Mouse (Mus musculus): ENCODE data around the gene Nlrp1a. TPM values are rescaled to one million over a fixed set of nuclear protein-coding genes. Genes with fewer than 3 reads are reported as not detected.

Nlrp1a gene
- 1 to 10 TPM in 1 of 2 experiments, under 1 TPM in 1; 0.68 to 1.0 TPM for total RNA-seq (2021)

DNA sequence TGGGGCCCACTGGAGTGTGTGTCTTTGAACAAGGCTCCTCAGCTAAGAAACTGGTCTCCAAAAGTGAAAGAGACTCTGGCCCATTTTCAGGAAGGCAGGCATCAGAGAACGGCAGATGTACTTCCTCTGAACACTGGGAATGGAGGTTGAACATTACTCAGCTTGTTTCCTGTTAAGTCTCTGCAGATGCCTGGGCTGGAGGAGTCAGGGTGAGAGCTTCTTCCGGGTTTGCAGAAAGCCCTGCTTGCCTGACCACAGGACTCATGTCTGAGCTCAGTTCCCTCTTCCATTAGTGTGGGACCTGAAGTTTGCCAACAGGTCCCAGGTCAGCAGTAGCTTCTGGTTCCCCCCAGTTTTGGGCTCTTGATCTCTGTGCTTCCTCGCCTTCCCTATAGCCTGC, at the start of gene Nlrp1a:
Nlrp1a (minus strand) TSS at position 44 of the 400 bp plus-strand sequence.
- DNase-seq = no peak

DNA sequence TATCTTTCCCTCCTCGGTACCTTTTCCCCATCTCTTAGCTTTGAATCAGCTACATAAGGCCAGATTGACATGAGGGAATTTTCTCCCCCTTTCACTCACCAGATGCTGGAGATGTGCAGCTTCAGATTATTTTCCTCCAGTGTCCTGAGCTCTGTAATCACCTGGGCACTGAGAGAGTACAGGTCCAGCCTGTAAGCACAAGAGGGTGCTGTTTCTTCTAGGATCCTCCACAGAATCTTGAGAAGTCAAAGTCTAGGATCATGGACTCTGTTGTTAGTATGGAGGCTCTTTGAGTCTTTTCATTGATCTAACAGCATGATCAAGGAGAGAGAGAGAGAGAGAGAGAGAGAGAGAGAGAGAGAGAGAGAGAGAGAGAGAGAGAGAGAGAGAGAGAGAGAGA, 25.1 kb upstream of the Nlrp1a start:
- DNase-seq = no peak

DNA sequence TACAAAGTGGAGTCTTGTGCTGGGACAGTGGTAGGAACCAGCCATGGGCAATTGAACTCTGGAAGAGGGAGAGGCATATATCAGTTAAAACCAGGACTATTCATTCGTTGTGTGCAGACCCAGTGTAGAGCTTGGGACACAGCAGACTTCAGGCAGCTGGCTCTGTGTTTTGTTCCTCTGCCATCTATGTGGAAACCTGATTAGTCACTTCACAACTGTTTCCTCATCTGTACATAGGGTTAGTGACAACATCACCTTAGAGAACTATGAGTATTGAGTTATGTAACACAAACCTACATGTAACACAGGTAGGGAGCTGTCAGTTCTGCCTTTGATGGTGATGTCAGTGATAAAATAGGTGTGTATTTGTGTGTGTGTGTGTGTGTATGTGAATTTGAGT, 19.6 kb upstream of the Nlrp1a start:
- no peak for DNase-seq

DNA sequence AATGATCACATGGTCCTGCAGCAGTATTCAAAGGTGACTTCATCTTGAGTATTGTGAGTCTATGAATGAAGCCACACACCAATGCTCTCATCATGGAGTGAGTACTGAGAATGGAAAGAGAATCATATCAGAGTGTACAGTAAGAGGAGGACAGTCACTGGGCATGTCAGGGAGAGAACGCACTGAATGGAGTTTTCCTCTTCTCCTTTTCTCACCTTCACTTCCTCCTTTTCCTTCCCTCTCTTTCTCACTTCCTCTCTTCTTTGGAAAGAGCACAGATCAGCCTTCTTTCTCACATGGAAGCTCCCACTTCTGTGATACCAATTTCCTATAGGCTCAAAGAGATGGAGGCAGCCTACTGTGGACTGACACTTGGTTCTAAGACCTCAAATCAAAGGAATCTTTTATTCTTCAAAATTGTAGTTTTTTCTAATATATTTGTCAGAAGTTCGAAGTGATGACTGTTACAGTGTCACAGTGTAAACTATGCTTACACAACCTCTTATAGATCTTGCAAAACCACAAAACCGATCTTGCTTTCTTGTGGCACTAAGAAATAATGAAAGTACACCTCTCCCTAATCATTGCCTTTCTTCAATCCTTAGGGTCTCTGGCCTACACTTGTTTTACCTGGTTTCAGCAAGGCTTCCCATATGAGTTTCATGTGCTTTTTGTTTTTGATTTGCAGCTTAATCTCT, 15.1 kb upstream of the Nlrp1a start:
- no peak for DNase-seq

DNA sequence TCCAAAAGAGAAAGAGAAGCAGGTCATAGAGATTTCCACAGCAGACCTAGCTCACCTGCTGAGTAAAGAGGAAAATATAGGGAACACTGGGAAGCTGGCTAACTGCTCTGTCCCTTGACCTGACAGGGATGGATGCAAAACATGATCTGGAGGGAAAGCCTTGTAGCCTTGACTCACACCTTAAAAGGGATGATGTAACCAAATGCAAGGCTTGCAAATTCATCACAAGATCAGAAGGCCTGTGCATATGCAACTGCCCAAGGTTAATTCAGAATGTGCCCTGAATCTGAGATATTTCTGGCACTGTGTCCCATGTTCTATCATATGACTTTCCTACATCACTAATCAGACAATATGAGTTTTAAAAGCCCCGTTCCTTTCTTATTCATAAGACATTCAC, 10.8 kb upstream of the Nlrp1a start:
- no peak for DNase-seq

DNA sequence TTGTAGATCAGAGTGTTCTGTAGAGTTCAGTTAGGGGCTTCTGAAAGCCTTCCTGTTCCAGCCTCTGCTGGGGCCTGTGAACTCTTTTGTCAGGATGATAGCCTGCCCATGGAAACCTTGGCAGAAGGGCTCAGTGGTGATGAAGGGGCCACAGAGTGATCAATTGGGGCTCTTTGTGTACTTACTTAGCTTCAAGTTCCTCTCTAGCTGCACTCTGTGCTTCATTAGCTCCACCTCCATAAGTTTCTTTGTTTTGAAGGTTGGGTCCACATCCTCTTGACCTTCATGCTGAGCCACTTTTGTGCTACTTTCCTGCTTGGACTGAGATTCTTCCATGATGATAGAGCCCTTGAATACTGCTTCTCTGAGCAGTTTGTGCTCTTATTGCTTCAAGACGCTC, 2.5 kb downstream of the Nlrp1a start:
- no peak for DNase-seq

DNA sequence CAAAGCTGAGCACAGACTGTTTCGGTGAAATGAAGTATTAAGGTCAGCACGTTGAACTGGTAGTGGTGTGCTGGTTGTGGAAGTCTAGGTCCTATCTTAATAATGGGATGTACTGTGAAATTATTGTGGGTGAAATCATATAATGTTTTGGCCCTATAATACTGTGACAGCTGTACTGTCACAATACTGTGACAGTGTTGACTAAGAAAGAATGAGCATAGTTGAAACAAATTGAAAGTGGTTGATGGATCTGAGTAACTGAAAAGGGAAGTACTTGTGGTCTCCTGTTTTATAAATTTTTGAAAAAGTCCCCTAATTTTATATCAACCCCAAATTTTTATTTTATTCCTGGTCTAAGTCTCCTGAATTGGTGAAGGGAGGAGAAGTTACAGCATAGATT, 37.4 kb downstream of the Nlrp1a start:
- DNase-seq = no peak

DNA sequence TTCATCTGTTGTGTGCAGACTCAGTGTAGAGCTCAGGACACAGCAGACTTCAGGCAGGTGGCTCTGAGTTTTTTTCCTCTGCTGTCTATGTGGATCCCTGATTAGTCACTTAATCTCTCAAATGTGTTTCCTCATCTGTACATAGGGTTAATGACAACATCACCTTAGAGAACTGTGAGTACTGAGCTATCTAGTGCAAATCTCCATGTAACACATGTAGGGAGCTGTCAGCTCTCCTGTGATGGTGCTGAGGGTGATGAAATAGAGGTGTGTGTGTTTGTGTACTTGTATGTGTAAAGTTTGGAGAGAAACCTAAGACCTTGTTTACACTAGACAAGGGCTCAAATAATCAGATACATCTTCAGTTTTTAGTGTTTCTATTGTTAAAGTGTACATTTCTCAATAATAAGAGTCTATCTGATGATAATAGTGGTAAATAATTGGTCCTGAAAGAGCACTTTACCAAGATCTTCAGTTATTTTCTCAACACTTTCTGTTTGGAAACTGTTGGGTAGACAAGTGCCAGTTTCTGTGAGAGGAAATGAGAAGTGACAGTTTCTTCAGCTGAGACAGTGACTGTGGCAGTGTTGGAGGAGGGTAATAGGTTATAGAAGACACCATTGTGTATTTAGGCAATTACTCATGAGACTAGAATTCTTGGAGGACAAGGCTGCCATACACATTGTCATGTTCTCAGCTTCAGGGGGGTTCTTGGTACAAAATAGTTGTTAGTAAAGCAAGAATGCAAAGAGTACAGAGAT, 38.1 kb downstream of the Nlrp1a start:
- no peak for DNase-seq

DNA sequence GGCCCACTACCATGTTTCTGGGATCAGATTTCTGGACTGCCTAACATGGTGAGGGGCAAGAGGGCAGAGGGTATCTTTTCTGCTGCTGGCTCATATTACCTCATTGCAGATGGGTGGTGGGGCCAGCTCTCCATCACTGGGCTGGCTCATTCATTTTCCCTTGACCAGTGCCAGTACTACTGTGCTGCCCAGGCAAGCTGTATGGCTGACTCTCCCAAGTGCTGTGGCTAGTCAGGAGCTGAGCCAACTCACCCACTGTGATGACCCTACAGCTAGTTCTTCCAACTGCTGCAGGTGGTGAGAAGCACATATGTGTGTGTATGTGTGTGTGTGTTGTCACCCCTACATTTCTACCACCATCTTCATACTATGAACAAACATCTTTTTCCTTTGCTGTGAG, 40.6 kb downstream of the Nlrp1a start:
- DNase-seq = no peak

DNA sequence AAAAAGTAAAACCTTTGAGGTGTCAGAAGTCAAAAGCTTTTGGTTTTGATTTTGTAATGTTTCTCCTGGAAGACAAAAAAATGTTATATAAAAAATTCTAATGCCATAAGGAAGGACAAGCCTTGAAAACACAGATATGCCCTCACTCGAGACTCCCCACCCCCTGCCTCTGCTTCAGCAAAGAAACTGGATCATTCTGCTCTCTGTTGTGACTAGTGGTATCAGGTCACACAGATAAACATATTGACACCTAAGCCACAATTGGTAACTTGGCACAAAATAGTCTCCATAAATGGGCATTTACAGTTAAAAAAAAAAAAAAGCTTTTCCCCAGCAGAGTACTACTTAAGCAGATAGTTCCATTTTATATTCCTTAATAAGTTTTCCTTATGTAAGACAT, 68.2 kb downstream of the Nlrp1a start:
- DNase-seq = no peak

DNA sequence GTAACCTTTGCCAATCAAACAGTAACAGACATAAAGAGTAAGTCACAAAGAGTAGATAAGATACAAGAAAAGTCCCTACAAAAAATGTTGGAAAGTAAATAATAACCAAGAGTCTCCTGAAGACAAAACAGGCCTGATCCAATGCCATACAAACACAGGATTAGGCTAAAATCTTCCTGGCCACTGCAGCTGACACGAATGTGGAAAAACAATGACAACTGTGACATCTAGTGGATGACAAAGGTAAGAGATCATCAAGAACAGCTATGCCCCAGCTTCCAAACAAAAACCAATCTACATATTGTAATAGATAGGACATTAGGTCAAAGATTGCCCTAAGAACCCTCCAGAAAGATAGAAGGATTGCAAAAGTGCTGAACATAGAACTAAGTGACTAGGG, 92.0 kb downstream of the Nlrp1a start:
- no peak for DNase-seq

Other genes with a start within 250 kb of the Nlrp1a start
- 10 to 100 TPM; 53.2 to 59.1 TPM for gene Nup88, start 174.7 kb downstream of the Nlrp1a start, total RNA-seq (2021)
- gene Rpain, start 174.5 kb downstream of the Nlrp1a start, total RNA-seq (2021) = 10 to 100 TPM; 39.6 to 41.3 TPM
- 100 to 1,000 TPM in 1 of 2 experiments, 10 to 100 TPM in 1; 99.2 to 101 TPM for gene C1qbp, start 161.7 kb downstream of the Nlrp1a start, total RNA-seq (2021)
- 10 to 100 TPM; 59.0 to 70.6 TPM for gene Dhx33, start 140.3 kb downstream of the Nlrp1a start, total RNA-seq (2021)
- 10 to 100 TPM; 16.6 to 18.1 TPM for gene Mis12, start 125.1 kb downstream of the Nlrp1a start, total RNA-seq (2021)
- 10 to 100 TPM; 29.9 to 30.9 TPM for gene Derl2, start 124.9 kb downstream of the Nlrp1a start, total RNA-seq (2021)
- 100 to 1,000 TPM; 196 to 210 TPM for gene 6330403K07Rik, start 111.2 kb downstream of the Nlrp1a start, total RNA-seq (2021)
- under 1 TPM; 0.18 to 0.22 TPM for gene Nlrp1b, start 86.0 kb upstream of the Nlrp1a start, total RNA-seq (2021)

All from layer of hippocampus, postnatal 36 days (tissue).